Mouse (Mus musculus) layer of hippocampus, postnatal 10 days (tissue): ENCODE data around the gene 1700011L22Rik. TPM values are rescaled to one million over a fixed set of nuclear protein-coding genes. Genes with fewer than 3 reads are reported as not detected.

Experiments used
- DNase-seq, 2 experiments: peaks; one replicate each; pipeline ENCODE4 v3.0.0; 2021; ENCODE audit warnings: low spot score in 2 of 2
- long read RNA-seq: library from polyadenylated mRNA; stranded (forward); transcript quantifications from one replicate; pipeline ENCODE4 v2.0.0, GENCODE M21; 2023
- total RNA-seq, 2 experiments: library from RNA; stranded (reverse); gene quantifications; 2 replicates each; pipeline ENCODE4 v1.2.3; 2021

1700011L22Rik gene
- not detected for total RNA-seq
- long read RNA-seq = 0 reads

DNA sequence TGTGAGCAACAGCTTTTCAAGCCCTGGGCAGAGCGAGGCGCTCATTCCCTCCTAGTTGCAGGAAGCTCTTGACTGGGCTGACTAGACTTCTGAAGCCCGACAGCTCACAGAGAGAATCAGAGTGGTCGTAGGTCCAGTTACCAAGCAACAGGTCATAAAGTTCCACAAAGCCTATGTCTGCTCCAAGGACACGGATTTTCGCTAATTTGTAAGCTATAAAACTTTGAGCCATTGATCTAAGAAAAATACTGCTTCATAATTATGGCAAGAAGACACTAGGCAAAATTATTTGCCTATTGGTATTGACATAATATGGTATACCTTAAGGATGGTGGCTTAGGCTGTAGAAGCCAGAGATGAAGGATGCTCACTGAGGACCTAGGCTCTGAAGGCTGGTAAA is at the start of gene 1700011L22Rik:
Gene 1700011L22Rik (minus strand): TSS at position 101 of the 400 bp plus-strand sequence.
- DNase-seq = no peak

DNA sequence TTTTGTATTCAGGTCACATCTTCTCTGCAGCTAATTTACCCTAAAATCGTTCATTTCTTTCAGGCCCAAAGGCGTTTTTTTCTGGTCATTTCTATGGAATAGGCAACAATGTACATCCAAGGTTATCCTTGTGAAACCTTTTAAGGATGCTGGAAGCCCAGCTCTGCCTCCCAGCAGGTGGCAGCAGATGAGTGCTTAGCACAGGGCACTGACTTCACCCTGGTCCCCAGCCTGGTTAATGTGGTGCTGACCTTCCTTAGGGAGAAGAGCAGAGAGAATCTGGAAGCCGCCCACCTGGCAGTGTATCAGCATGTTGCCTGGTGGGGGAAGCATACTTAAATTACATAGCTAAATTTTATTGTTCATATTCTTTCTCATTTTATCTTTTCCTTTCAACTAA is 49.4 kb upstream of the 1700011L22Rik start:
- DNase-seq = peak; percentile 64 to 76

DNA sequence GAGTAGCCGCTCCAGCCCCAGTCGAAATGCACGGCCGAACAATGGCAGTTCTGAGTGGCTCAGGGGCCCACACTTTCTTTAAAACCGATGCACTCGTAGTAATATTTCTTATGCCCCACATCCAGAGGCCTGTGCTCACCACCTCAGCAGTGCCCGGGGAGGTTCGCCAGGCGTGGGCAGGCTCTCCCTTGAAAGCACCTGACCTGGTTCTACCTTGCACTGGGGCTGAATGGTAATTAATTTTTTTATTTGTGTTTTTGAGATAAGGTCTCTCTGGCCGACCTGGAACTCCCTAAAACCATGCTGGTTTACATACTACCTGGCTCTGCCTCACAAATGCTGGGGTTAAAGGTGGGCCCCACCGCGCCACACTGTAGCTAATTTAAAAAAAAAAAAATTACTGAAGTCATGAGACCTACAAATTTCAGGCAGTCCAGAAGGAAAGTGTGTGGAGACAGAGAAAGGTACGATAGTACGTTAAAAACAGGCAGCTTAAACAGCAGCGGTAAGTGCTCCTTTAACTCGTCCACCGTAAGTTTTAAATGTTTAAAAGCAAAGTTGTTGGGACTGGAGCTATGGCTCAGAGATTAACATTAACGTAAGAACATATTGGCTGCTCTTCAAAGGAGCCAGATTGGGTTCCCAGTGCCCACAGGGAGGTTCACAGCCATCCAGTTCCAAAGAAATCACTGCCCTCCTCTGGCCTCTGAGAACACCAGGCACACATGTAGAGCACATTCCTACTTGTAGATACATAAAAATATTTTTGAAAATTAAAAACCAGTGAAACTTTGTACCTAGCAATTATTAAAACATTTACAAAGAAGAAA is 47.1 kb upstream of the 1700011L22Rik start:
- no peak for DNase-seq

DNA sequence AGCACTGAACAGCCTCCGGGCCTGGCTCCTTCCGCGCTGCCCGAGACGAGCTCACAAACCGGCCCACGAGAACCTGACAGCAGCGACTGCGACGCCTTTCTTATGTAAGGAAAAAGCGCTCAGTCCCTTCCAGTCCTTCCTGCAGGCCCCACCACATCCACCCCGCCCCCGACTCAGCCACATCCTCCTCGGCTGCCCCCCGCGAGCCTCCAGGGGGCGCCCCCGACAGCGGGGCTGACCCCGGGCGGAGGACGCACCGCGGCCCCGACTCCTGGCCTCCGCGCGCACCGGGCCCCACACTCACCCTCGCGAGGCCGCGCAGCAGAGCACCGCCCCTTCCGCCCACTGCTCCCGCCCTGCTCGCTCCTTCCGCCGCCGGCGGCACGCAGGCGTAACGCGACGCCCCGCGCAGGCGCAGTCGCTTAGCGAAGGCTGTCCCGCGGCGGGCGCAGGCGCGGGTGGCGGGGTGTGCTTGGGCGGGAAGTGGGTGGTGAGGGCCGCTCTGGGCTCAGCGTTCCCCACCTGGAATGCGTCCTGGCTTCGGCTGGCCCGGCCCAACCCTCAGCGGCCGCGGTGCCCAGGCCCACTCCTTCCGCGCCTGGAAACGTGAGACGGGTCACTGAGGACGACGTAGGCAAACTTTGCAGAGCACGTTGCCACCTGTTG is 46.4 kb upstream of the 1700011L22Rik start, which contains the start of gene Mmaa:
Gene Mmaa (minus strand): TSS at position 328 of the 666 bp plus-strand sequence.
- DNase-seq = peak; percentile 94 to 97

GRCm38 (mm10) chr8:79293841-79294240 is 45.5 kb upstream of the 1700011L22Rik start:
- DNase-seq = no peak

GRCm38 (mm10) chr8:79292712-79293264 is 44.4 kb upstream of the 1700011L22Rik start:
- no peak for DNase-seq

DNA sequence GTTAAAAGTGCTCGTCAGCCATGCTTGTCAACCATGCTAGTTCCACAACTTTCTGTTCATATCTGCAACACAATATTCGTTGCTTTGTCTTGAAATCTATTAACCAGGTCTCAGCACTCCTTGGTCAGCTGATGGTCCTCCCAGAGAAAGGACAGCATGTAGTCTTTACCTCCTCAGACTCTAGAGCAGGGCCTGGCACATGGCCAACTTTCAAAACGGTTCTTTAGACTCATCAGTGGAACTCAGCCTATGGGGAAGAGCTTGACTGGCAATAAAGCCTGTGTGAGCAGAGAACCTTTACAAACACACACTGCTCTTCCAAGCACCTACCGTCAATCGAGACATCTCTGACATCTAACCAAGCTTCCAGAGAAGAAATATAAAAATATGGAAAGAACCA is 41.2 kb upstream of the 1700011L22Rik start:
- no peak for DNase-seq

DNA sequence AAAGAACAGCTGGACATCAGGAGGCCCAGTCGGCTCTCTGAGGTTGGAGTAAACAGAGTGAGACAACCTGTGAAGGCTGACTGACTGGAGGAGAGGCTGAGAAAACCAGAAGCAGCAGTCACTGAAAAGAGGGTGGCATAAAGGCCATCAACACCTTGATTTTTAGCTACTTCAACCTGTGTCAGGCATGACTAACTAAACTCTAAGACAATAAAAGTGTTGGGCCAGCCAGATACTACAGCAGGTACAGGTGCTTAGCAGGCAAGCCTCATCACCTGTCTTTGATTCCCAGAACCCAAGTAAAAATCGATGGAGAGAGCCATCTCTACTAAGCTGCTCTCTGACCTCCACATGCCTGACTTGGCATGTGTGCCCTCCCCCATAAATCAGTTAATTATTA is 40.3 kb upstream of the 1700011L22Rik start:
- DNase-seq = no peak

- no peak for DNase-seq
These were observed 39.9 kb upstream of the 1700011L22Rik start for GRCm38 (mm10) chr8:79288250-79288649.

DNA sequence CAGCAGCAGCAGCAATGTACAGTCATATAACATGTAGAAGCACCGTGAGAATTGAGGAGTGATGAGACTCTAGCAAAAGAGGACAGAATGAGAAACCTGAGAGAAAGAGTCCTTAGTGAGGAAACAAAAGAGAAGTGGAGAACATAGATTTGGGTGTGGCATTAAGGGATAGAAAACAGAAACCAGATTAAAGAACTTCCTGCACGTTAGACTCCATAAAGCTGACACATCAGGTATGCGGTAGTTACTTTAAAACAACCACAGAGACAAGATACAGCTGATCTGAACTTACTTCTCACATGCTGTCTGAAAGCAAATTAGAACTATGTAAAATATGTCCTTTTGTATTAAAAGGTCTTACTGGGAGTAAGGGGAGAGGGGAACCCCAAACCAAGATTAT is 38.1 kb upstream of the 1700011L22Rik start:
- DNase-seq = no peak

- DNase-seq = no peak
These were observed 36.3 kb upstream of the 1700011L22Rik start for GRCm38 (mm10) chr8:79284626-79285025.

DNA sequence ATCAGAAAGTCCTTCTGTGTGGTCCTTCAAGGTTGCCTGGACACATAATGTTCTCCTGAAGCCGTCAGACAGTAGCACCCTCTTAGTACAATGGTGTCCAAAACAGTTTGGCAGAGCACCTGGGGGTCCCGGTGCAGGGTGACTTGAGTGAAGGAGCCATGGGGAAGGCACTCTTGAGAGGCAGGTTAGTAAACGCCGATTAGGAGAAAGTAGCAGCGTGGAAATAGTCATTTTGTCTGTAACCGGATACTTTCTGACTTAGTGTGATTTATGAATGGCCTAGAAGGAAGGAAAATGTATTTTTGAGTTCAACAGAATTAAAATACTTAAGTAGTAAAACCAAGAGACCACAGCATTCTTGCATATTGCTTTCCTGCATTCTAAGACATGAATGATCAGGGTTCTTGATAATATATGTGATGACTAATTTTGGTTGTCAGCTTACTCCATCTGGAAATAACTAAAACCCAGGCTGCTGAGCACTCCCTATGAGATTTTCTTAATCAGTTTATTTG is 33.1 kb upstream of the 1700011L22Rik start:
- DNase-seq = no peak

DNA sequence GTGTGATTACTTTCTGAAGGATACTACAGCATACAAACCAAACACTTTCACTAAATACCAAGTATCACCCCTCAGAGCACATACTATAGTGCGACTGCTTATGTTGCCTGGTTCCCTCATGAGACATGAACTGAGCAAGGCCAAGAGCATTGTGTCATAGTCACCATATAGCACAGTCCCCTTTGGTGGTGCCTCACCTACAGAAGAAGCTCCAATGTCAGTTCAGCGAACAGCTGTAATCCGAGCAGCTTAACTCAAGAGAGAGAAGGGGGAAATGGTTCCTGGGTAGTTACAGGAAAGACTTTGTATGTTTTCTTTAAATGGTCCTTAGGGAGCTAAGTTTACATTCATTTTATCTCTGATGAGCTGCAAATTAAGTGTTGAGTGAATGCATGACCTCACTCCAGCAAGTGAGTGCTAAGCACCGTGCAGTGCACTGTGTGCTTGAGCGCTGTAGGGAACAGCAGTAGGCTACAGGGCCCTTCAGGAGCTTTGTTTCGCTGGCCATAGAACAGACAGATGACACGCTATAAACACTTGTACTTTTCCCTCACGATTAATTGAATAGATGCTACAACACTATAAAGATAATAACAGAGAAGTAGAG is 29.0 kb upstream of the 1700011L22Rik start:
- no peak for DNase-seq

- DNase-seq = no peak
These were observed 26.6 kb upstream of the 1700011L22Rik start for GRCm38 (mm10) chr8:79274940-79275339.

GRCm38 (mm10) chr8:79273776-79274175 is 25.4 kb upstream of the 1700011L22Rik start:
- DNase-seq = no peak

GRCm38 (mm10) chr8:79272676-79273075 is 24.3 kb upstream of the 1700011L22Rik start:
- no peak for DNase-seq

DNA sequence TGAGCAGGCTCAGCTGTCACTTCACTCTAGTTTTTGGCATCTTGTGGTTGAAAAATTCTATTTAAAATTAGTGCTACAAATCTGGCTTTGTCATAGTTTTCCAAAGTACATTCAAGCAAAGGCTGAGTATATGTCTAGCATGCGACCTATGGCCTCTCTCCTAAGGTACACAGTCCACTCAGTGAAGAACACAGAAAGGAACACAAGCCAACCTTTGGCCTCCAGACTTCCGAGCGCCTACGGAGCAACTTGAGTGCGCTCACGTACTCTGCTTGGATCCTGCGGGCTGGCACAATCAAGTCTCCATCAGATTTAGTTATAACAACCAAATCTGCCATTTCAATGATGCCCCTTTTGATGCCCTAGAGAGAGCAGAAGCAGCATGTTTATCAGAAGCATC is 20.6 kb upstream of the 1700011L22Rik start:
- DNase-seq = no peak

DNA sequence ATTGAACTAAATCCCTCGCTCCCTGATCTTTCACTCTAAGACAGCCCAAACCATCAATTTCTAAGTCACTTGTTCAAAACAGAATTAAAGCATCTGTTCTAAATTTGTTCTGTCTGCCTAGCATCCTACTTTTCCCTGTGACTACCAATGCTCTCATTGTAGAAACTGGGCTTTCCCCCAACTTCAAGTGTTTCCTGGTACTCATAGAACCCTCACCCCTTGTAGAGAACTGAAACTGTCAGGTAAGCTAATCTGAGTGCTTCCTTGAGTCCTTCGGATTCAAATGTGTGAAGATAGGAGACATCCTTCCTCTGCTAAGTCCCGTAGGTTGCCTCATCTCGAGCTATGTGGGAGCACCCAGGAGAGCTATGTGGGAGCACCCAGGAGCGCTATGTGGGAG is 13.6 kb upstream of the 1700011L22Rik start:
- DNase-seq = no peak

DNA sequence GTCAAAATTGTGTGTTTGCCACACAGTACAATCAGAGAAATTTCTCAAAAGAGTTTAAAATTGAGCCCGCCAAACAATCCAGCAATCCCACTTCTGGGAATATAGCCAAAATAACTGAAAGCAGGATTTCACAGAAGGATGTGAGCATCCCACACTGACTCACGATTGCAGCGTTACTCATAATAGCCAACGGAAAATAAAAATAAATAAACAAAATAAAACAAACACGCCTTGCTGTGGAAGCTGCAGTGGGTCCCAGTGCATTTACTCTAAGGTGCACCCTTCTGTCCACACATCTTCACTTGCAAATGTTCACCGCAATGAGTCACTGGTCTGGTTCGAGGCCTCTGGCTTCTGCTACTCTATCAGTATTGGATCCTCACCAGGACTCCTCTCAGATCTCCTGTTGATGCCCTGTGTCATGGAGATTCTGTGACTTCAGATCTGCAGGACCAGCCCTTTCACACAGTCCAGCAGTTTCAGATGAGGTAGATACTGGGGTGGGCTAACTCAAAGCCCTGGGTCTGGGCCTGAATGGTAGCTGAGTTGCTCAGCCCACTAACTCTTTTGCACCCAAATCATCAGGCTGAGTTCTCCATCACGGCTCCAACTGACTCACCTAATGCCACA is 7.8 kb upstream of the 1700011L22Rik start:
- DNase-seq = no peak

- DNase-seq = peak; percentile 30 to 41
These were observed 5.4 kb upstream of the 1700011L22Rik start for GRCm38 (mm10) chr8:79253742-79254141.

GRCm38 (mm10) chr8:79243422-79243821 is 4.9 kb downstream of the 1700011L22Rik start:
- DNase-seq = no peak
